Mouse (Mus musculus): ENCODE data around the gene Zfp580. TPM values are rescaled to one million over a fixed set of nuclear protein-coding genes. Genes with fewer than 3 reads are reported as not detected.

Gene Zfp580
- polyA plus RNA-seq, 1 experiment from 2014 or later = 105 TPM

DNA sequence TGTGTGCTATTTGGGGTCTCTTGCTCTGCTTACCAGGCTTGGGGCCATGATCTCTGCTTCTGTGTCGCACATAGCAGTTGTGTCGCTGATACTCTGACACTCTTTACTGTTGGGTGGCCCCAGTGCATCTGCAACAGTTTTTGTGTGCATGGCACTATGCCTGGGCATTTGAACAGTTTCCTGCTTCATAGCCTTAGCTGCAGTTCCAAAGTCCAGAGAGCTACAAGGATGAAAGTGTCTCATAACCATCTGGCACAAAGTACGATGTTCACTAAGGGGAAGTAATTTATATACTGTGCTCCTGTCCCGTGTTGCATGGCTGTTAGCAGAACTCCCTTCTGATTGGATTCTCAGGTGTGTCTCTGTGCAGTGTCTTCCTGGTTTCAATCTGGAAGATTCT, 36.5 kb downstream of the Zfp580 start:
- DNase-seq (ENCODE audit: low spot score) (no peak), ATAC-seq (ENCODE audit: low FRiP score) (no peak)
- Histone ChIP-seq H3K9ac (no peak overlapping the region), H3K4me1 (replicated peaks; ENCODE audit: control insufficient read depth, insufficient read depth, low read length) (no peaks in the 10 kb centered on the region; the same call in 1 of the 2 replicates), H3K36me3 (replicated peaks; ENCODE audit: control insufficient read depth, insufficient read depth) (peaks cover 43% of the 10 kb centered on the region), H3K4me2 (replicated peaks) (no peak overlapping the region), H3K27me3 (ENCODE audit: control insufficient read depth, insufficient read depth, low read length) (no peaks in the 10 kb centered on the region), H3K27ac (no peak overlapping the region), H3K9me3 (ENCODE audit: control insufficient read depth, low read length) (no peaks in the 10 kb centered on the region), H3K4me3 (replicated peaks; ENCODE audit: low read length) (no peak overlapping the region)
- WGBS = 88% methylated on average over 4 of the region's 4 CpGs

DNA sequence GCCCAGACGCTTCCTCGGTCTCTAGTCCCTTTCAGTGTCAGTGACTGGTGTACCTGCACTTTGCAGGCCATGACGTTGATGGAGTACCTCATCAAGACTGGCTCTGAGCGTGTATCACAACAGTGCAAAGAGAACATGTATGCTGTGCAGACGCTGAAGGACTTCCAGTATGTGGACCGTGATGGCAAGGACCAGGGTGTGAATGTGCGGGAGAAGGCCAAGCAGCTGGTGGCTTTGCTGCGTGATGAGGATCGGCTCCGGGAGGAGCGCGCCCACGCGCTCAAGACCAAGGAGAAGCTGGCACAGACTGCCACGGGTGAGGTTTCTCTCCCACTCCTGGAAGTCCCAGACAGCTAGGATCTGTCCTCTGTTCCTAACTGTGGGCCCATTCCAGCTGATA, 38.5 kb downstream of the Zfp580 start:
- WGBS = 95% methylated on average over 15 of the region's 15 CpGs
- peaks cover 46% of the 10 kb centered on the region for H3K36me3 ChIP-seq (replicated peaks; ENCODE audit: control insufficient read depth, insufficient read depth)
- DNase-seq (ENCODE audit: low spot score) = no peak

DNA sequence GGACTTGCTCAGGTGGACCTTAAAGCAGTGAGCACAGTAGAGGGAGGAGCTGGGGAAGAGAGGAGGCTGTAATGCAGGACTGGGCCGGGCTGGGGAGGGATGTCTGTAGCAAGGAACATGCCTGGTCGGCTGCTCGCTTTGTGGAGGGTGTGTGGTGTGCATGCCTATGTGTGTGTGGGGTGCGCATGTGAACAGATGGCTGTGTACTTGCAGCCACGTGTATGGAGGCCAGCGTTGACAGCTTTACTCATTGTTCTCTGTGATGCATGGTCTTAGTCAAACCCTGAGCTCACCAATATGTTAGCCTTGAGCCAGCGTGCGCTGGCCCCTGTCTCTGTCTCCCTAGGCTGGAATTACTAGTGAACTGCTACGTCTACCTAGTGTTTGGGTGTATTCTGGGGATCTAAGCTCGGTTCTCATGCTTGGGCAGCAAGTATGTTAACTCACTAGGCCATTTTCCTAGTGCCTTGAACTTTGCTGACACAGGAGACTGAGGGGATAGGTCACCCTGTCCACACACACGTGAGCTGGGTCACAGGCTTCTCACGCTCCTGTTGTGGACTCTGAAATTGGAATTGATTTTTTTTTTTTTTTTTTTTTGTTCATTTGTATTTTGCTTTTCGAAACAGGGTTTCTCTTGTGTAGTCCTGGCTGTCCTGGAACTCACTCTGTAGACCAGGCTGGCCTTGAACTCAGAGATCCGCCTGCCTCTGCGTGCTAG, 39.8 kb downstream of the Zfp580 start:
- no peak for DNase-seq (ENCODE audit: low spot score)
- Histone ChIP-seq H3K9me3 (ENCODE audit: control insufficient read depth, low read length) (no peaks in the 10 kb centered on the region), H3K4me2 (replicated peaks) (no peak overlapping the region), H3K4me1 (replicated peaks; ENCODE audit: control insufficient read depth, insufficient read depth, low read length) (no peaks in the 10 kb centered on the region; the same call in 1 of the 2 replicates), H3K4me3 (replicated peaks; ENCODE audit: low read length) (no peak overlapping the region), H3K27ac (no peak overlapping the region), H3K36me3 (replicated peaks; ENCODE audit: control insufficient read depth, insufficient read depth) (peaks cover 53% of the 10 kb centered on the region), H3K9ac (no peak overlapping the region), H3K27me3 (ENCODE audit: control insufficient read depth, insufficient read depth, low read length) (no peaks in the 10 kb centered on the region)
- 90% methylated on average over 15 of the region's 15 CpGs for WGBS
- ATAC-seq (ENCODE audit: low FRiP score) = no peak

More for the DNA sequence above, 38.5 kb downstream of the Zfp580 start:
- no peaks in the 10 kb centered on the region; the same call in 1 of the 2 replicates for H3K4me1 ChIP-seq (replicated peaks; ENCODE audit: control insufficient read depth, insufficient read depth, low read length)
- H3K9me3 ChIP-seq (ENCODE audit: control insufficient read depth, low read length) = no peaks in the 10 kb centered on the region
- no peak overlapping the region for H3K27ac ChIP-seq
- no peak overlapping the region for H3K4me2 ChIP-seq (replicated peaks)
- no peak overlapping the region for H3K9ac ChIP-seq
- ATAC-seq (ENCODE audit: low FRiP score) = no peak
- H3K4me3 ChIP-seq (replicated peaks; ENCODE audit: low read length) = no peak overlapping the region
- no peaks in the 10 kb centered on the region for H3K27me3 ChIP-seq (ENCODE audit: control insufficient read depth, insufficient read depth, low read length)

DNA sequence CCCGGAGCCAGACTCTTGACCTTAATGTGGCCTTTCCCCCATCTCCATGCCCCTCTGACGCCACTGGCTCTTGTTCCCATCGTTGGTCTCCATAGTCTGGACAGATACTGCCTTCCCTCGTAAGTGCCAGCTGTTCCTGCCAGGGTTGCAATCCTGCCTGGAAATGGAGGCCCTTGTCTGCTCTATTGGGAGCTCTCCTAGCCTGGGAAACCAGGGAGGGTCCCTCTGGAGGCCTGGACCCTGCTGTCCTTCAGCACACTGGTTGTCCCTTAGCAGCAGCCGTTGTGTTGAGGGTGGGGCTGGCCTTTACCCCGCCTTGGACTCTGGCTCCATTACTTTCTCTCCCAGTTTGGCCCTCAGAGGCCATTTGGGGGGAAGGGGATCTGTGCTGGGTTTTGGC, 41.0 kb downstream of the Zfp580 start:
- H3K4me3 ChIP-seq (replicated peaks; ENCODE audit: low read length) = no peak overlapping the region
- no peaks in the 10 kb centered on the region for H3K27me3 ChIP-seq (ENCODE audit: control insufficient read depth, insufficient read depth, low read length)
- H3K4me2 ChIP-seq (replicated peaks) = no peak overlapping the region
- no peak overlapping the region for H3K27ac ChIP-seq
- no peak overlapping the region for H3K9ac ChIP-seq
- ATAC-seq (ENCODE audit: low FRiP score) = no peak
- 86% methylated on average over 6 of the region's 6 CpGs for WGBS
- no peak for DNase-seq (ENCODE audit: low spot score)
- H3K36me3 ChIP-seq (replicated peaks; ENCODE audit: control insufficient read depth, insufficient read depth) = peaks cover 61% of the 10 kb centered on the region
- no peaks in the 10 kb centered on the region for H3K4me1 ChIP-seq (replicated peaks; ENCODE audit: control insufficient read depth, insufficient read depth, low read length)
- no peaks in the 10 kb centered on the region for H3K9me3 ChIP-seq (ENCODE audit: control insufficient read depth, low read length)

DNA sequence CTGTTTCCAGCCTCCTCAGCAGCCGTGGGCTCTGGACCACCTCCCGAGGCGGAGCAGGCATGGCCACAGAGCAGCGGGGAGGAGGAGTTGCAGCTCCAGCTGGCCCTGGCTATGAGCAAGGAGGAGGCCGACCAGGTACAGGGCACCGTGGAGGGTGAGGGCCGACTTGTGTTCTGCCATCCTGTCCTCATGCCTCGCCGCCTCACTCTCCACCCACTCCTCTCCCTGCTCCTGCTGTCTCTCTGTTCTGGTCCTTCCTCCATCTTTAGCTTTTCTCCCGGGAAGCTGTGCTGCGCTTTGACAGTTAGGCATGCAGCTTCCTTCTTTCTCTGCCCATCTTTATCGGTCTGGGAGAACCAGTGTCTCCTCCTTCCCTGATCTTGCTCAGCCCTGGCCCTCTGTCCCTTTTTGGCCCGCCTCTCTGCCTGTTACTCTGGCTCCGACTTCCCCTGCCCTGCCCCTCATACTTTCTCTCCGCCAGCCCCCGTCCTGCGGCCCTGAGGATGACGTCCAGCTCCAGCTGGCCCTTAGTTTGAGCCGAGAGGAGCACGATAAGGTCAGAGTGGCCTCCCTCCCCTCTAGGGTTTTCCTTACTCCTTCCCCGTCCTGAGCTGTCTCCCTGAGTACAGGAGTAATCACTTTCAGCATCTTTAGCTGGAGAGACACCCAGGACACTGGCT, 41.6 kb downstream of the Zfp580 start:
- Histone ChIP-seq H3K4me1 (replicated peaks; ENCODE audit: control insufficient read depth, insufficient read depth, low read length) (no peaks in the 10 kb centered on the region), H3K36me3 (replicated peaks; ENCODE audit: control insufficient read depth, insufficient read depth) (peaks cover 67% of the 10 kb centered on the region), H3K27ac (no peak overlapping the region), H3K27me3 (ENCODE audit: control insufficient read depth, insufficient read depth, low read length) (no peaks in the 10 kb centered on the region), H3K4me3 (replicated peaks; ENCODE audit: low read length) (no peak overlapping the region), H3K9me3 (ENCODE audit: control insufficient read depth, low read length) (no peaks in the 10 kb centered on the region), H3K4me2 (replicated peaks) (no peak overlapping the region), H3K9ac (no peak overlapping the region)
- WGBS = 84% methylated on average over 21 of the region's 21 CpGs
- ATAC-seq (ENCODE audit: low FRiP score) = no peak
- DNase-seq (ENCODE audit: low spot score) = no peak

DNA sequence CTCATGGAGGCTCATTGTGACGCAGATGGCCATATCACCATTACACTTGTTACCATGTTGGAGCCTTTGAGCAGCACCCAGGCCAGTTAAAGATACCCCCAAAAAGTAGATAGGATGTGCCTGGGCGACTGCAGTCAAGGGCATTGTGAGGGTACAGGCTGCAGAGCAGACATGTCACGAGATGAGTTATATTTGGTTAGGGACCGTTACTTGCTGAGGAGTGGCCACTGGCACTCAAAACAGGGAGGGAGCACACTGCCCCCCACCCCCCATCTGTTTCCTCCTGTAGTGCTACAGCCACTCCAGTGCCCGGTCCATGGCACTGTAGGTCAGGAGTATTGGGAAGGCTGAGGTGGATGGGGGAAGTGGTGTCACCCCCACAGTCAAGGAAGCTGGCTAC, 47.4 kb downstream of the Zfp580 start:
- Histone ChIP-seq H3K36me3 (replicated peaks; ENCODE audit: control insufficient read depth, insufficient read depth) (peaks cover 51% of the 10 kb centered on the region), H3K4me3 (replicated peaks; ENCODE audit: low read length) (no peak overlapping the region), H3K4me2 (replicated peaks) (no peak overlapping the region), H3K9me3 (ENCODE audit: control insufficient read depth, low read length) (no peaks in the 10 kb centered on the region), H3K9ac (no peak overlapping the region), H3K27ac (no peak overlapping the region), H3K4me1 (replicated peaks; ENCODE audit: control insufficient read depth, insufficient read depth, low read length) (no peaks in the 10 kb centered on the region), H3K27me3 (ENCODE audit: control insufficient read depth, insufficient read depth, low read length) (no peaks in the 10 kb centered on the region)
- no peak for ATAC-seq (ENCODE audit: low FRiP score)
- DNase-seq (ENCODE audit: low spot score) = no peak
- 94% methylated on average over 5 of the region's 5 CpGs for WGBS

DNA sequence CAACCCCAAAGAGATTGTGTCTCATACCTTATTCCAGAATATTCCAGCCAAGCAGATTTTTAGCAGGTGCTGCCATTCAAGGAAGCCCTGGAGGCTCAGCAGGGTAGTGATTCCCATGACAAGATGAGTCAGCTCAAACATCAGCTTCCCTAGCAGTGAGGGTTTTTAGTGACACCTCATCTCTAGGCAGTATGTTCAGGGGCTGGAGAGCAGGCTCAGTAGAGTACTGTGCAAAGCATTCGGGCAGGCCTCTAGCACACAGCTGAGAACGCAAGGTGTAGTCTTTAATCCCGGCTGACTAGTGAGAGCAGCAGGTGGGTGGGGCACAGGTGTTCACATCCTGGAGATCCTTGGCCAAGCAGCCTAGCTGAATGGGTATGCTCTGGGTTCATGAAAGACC, 48.5 kb downstream of the Zfp580 start:
- peaks cover 42% of the 10 kb centered on the region for H3K36me3 ChIP-seq (replicated peaks; ENCODE audit: control insufficient read depth, insufficient read depth)
- H3K4me3 ChIP-seq (replicated peaks; ENCODE audit: low read length) = no peak overlapping the region
- H3K9me3 ChIP-seq (ENCODE audit: control insufficient read depth, low read length) = no peaks in the 10 kb centered on the region
- no peaks in the 10 kb centered on the region for H3K4me1 ChIP-seq (replicated peaks; ENCODE audit: control insufficient read depth, insufficient read depth, low read length)
- H3K4me2 ChIP-seq (replicated peaks) = no peak overlapping the region
- 85% methylated on average over 3 of the region's 3 CpGs for WGBS
- H3K27me3 ChIP-seq (ENCODE audit: control insufficient read depth, insufficient read depth, low read length) = no peaks in the 10 kb centered on the region
- no peak for DNase-seq (ENCODE audit: low spot score)
- H3K27ac ChIP-seq = no peak overlapping the region
- H3K9ac ChIP-seq = no peak overlapping the region
- ATAC-seq (ENCODE audit: low FRiP score) = no peak

DNA sequence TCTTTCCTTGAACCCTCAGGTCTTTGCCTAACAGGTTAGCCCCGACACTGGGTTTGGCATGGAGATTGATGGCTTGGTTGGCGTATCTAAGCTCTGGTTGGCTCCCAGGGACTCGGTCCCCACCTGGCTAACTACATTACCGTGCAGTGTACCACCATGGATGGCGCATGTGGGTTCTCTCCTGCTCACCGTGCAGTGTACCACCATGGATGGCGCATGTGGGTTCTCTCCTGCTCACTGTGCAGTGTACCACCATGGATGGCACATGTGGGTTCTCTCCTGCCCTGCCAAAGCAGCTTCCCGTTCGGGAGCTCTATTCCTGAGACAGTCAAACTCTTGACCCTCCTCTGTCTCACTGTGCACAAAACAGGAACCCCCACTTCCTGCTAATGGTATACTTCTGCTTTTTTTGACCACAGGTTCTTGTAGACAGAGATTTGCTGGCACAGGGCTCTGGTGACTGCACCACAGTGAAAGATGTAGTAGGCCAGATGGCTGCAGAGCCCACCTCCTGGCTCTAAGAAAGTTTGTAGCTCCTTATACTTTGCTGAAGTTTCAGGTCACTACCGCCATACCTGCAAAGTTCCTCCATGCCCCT, 49.8 kb downstream of the Zfp580 start:
- no peak overlapping the region for H3K9ac ChIP-seq
- H3K36me3 ChIP-seq (replicated peaks; ENCODE audit: control insufficient read depth, insufficient read depth) = peaks cover 28% of the 10 kb centered on the region
- H3K27ac ChIP-seq = no peak overlapping the region
- ATAC-seq (ENCODE audit: low FRiP score) = peak; percentile 25; the same call in 1 of the 2 replicates
- H3K27me3 ChIP-seq (ENCODE audit: control insufficient read depth, insufficient read depth, low read length) = no peaks in the 10 kb centered on the region
- no peak for DNase-seq (ENCODE audit: low spot score)
- no peak overlapping the region for H3K4me2 ChIP-seq (replicated peaks)
- H3K4me3 ChIP-seq (replicated peaks; ENCODE audit: low read length) = no peak overlapping the region
- H3K9me3 ChIP-seq (ENCODE audit: control insufficient read depth, low read length) = no peaks in the 10 kb centered on the region
- no peaks in the 10 kb centered on the region for H3K4me1 ChIP-seq (replicated peaks; ENCODE audit: control insufficient read depth, insufficient read depth, low read length)
- 88% methylated on average over 10 of the region's 10 CpGs for WGBS

DNA sequence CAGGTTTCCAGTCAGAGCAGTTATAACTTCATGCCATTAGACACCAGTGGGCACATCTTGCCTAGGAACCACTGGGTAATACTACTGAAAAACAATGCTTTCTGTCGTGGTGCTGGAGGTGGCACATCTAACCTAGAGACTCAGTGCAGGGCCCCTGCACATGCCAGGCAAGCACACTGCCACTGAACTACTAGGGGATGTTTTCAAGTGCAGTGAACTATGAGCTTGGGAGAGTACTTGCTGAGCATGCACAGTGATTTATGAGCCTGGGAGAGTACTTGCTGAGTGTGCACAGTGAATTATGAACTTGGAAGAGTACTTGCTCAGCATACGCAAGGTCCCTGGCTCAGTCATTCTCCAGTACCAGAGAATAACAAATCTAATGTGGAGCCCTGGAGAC, 51.2 kb downstream of the Zfp580 start:
- no peak for ATAC-seq (ENCODE audit: low FRiP score)
- H3K4me3 ChIP-seq (replicated peaks; ENCODE audit: low read length) = no peak overlapping the region

More for the DNA sequence above, 51.2 kb downstream of the Zfp580 start:
- H3K9me3 ChIP-seq (ENCODE audit: control insufficient read depth, low read length) = no peaks in the 10 kb centered on the region
- no peak overlapping the region for H3K9ac ChIP-seq
- H3K4me2 ChIP-seq (replicated peaks) = no peak overlapping the region
- WGBS = 89% methylated on average over 2 of the region's 2 CpGs
- no peak overlapping the region for H3K27ac ChIP-seq
- H3K36me3 ChIP-seq (replicated peaks; ENCODE audit: control insufficient read depth, insufficient read depth) = peaks cover 17% of the 10 kb centered on the region
- no peaks in the 10 kb centered on the region for H3K27me3 ChIP-seq (ENCODE audit: control insufficient read depth, insufficient read depth, low read length)
- H3K4me1 ChIP-seq (replicated peaks; ENCODE audit: control insufficient read depth, insufficient read depth, low read length) = no peaks in the 10 kb centered on the region
- DNase-seq (ENCODE audit: low spot score) = no peak
